Mouse (Mus musculus) embryonic facial prominence, embryonic 15.5 days (tissue): Measurements from ENCODE around the gene Atmin. TPM values are rescaled to one million over a fixed set of nuclear protein-coding genes. Genes with fewer than 3 reads are reported as not detected.

Source experiments
- ATAC-seq: fragments of 200-750 bp; cut with Nextera tagmentation; 2 replicates; pipeline ENCODE4 v1.8.0; 2017; ENCODE audit warnings: low read depth, moderate TSS enrichment; ENCODE audit not compliant: insufficient number of reproducible peaks, low FRiP score, low TSS enrichment
- H3K27ac ChIP-seq: fragments of 300-500 bp; sonication (generic); replicated peaks from 2 replicates; pipeline ENCODE4 v1.5.1; 2015; ENCODE audit warnings: mild to moderate bottlenecking, inconsistent platforms
- H3K27me3 ChIP-seq: fragments of 300-500 bp; sonication (generic); 2 replicates; pipeline ENCODE4 v1.6.1; 2015; ENCODE audit warnings: inconsistent platforms
- H3K36me3 ChIP-seq: fragments of 300-500 bp; sonication (generic); 2 replicates; pipeline ENCODE4 v1.6.1; 2015; ENCODE audit warnings: mild to moderate bottlenecking, inconsistent platforms
- H3K4me1 ChIP-seq: fragments of 300-500 bp; sonication (generic); 2 replicates; pipeline ENCODE4 v1.6.1; 2015; ENCODE audit warnings: inconsistent platforms
- H3K4me2 ChIP-seq: fragments of 300-500 bp; sonication (generic); replicated peaks from 2 replicates; pipeline ENCODE4 v1.6.1; 2015; ENCODE audit warnings: mild to moderate bottlenecking, inconsistent platforms
- H3K4me3 ChIP-seq: fragments of 300-500 bp; sonication (generic); replicated peaks from 2 replicates; pipeline ENCODE4 v1.5.1; 2015; ENCODE audit warnings: mild to moderate bottlenecking, inconsistent platforms
- H3K9ac ChIP-seq: fragments of 300-500 bp; sonication (generic); 2 replicates; pipeline ENCODE4 v1.6.1; 2015; ENCODE audit warnings: inconsistent platforms
- H3K9me3 ChIP-seq: fragments of 300-500 bp; sonication (generic); replicated peaks from 2 replicates; pipeline ENCODE4 v1.6.1; 2016; ENCODE audit warnings: inconsistent platforms
- WGBS: fragments of 180-500 bp; shearing (Covaris S2); methylation state at CpG from one replicate; pipeline ENCODE4 v1.1.7; 2015; 5-methylcytosine and 5-hydroxymethylcytosine counted together
- polyA plus RNA-seq: library from polyadenylated mRNA; unstranded; fragments of >200 nt; fragmentation: Nextera tagmentation; extraction: Ambion mirVana; gene quantifications from 2 replicates; pipeline ENCODE4 v1.2.1, GENCODE M21; 2015

Atmin gene
- polyA plus RNA-seq = 10.9 and 12.5 TPM in 2 replicates

GRCm38 (mm10) chr8:116943161-116943554 is at the start of gene Atmin:
TSS of gene Atmin (plus strand) at chr8:116943393.
- ATAC-seq = peak; percentile 88
- H3K4me1 ChIP-seq = peaks cover 13% of the 10 kb centered on the region
- H3K4me2 ChIP-seq = peak within 1 kb of the TSS; percentile 96
- peak within 1 kb of the TSS; percentile 44; the same call in 1 of the 2 replicates for H3K27ac ChIP-seq
- under 1% methylated on average over 40 of the region's 46 CpGs for whole genome bisulfite sequencing
- no peaks in the 10 kb centered on the region for H3K27me3 ChIP-seq
- no peaks in the 10 kb centered on the region for H3K9me3 ChIP-seq
- H3K4me3 ChIP-seq = peak within 1 kb of the TSS; percentile 95
- peak within 1 kb of the TSS; percentile 97 for H3K9ac ChIP-seq
- H3K36me3 ChIP-seq = 0 out of 2 replicates have a peak, but pooled peaks cover 1% of the 10 kb centered on the region

- no peaks in the 10 kb centered on the region for H3K9me3 ChIP-seq
- no peaks in the 10 kb centered on the region for H3K4me1 ChIP-seq
- 90% methylated on average over 11 of the region's 11 CpGs for WGBS
- H3K9ac ChIP-seq = no peak overlapping the region
- ATAC-seq = no peak
- no peak overlapping the region for H3K4me2 ChIP-seq
- no peak overlapping the region for H3K27ac ChIP-seq
- no peak overlapping the region for H3K4me3 ChIP-seq
- H3K36me3 ChIP-seq = peaks cover 17% of the 10 kb centered on the region
- no peaks in the 10 kb centered on the region for H3K27me3 ChIP-seq
Measured at GRCm38 (mm10) chr8:116893938-116894337, 49.3 kb upstream of the Atmin start.

- Histone ChIP-seq H3K4me3 (no peak overlapping the region), H3K9me3 (no peaks in the 10 kb centered on the region), H3K4me1 (no peaks in the 10 kb centered on the region), H3K27ac (no peak overlapping the region), H3K27me3 (no peaks in the 10 kb centered on the region), H3K9ac (no peak overlapping the region), H3K36me3 (peaks cover 9% of the 10 kb centered on the region), H3K4me2 (no peak overlapping the region)
- ATAC-seq = no peak
- WGBS = 92% methylated on average over 6 of the region's 6 CpGs
Measured at GRCm38 (mm10) chr8:116895521-116895920, 47.7 kb upstream of the Atmin start.

- Histone ChIP-seq H3K4me1 (no peaks in the 10 kb centered on the region), H3K27me3 (no peaks in the 10 kb centered on the region), H3K36me3 (peaks cover 11% of the 10 kb centered on the region; the same call in 1 of the 2 replicates), H3K9ac (no peak overlapping the region), H3K9me3 (no peaks in the 10 kb centered on the region), H3K27ac (no peak overlapping the region), H3K4me2 (no peak overlapping the region), H3K4me3 (no peak overlapping the region)
- 97% methylated on average over 4 of the region's 4 CpGs for WGBS
- no peak for ATAC-seq
Measured at GRCm38 (mm10) chr8:116904736-116905135, 38.5 kb upstream of the Atmin start.

GRCm38 (mm10) chr8:116905252-116905651 is 37.9 kb upstream of the Atmin start:
- Histone ChIP-seq H3K4me1 (no peaks in the 10 kb centered on the region), H3K4me3 (no peak overlapping the region), H3K4me2 (no peak overlapping the region), H3K27ac (no peak overlapping the region), H3K9ac (no peak overlapping the region), H3K9me3 (no peaks in the 10 kb centered on the region), H3K27me3 (no peaks in the 10 kb centered on the region), H3K36me3 (peaks cover 16% of the 10 kb centered on the region; the same call in 1 of the 2 replicates)
- 84% methylated on average over 4 of the region's 4 CpGs for WGBS
- no peak for ATAC-seq

- Histone ChIP-seq H3K27ac (no peak overlapping the region), H3K4me2 (no peak overlapping the region), H3K9ac (no peak overlapping the region), H3K27me3 (no peaks in the 10 kb centered on the region), H3K36me3 (peaks cover 21% of the 10 kb centered on the region; the same call in 1 of the 2 replicates), H3K4me1 (no peaks in the 10 kb centered on the region), H3K4me3 (no peak overlapping the region), H3K9me3 (no peaks in the 10 kb centered on the region)
- WGBS = 92% methylated on average over 4 of the region's 4 CpGs
- ATAC-seq = no peak
Measured at GRCm38 (mm10) chr8:116905836-116906235, 37.4 kb upstream of the Atmin start.

GRCm38 (mm10) chr8:116921005-116921336 is 22.2 kb upstream of the Atmin start:
- H3K4me3 ChIP-seq = peak overlapping the region; percentile 91
- peaks cover 17% of the 10 kb centered on the region for H3K4me1 ChIP-seq
- peaks cover 9% of the 10 kb centered on the region for H3K36me3 ChIP-seq
- H3K9ac ChIP-seq = peak overlapping the region; percentile 80
- under 1% methylated on average over 22 of the region's 22 CpGs for WGBS
- ATAC-seq = peak; percentile 63
- peak overlapping the region; percentile 67 for H3K4me2 ChIP-seq
- no peaks in the 10 kb centered on the region for H3K9me3 ChIP-seq
- no peaks in the 10 kb centered on the region for H3K27me3 ChIP-seq
- peak overlapping the region; percentile 90 for H3K27ac ChIP-seq

GRCm38 (mm10) chr8:116921337-116922059 is 21.7 kb upstream of the Atmin start, which contains the start of the genes Cmc2 and Cenpn:
TSS of gene Cmc2 (minus strand) at chr8:116921455.
TSS of gene Cenpn (plus strand) at chr8:116921730.
- WGBS = 0% methylated on average over 57 of the region's 57 CpGs
- peak within 1 kb of the TSS; percentile 91 for H3K4me3 ChIP-seq
- peaks cover 8% of the 10 kb centered on the region; the same call in 1 of the 2 replicates for H3K36me3 ChIP-seq
- H3K9me3 ChIP-seq = no peaks in the 10 kb centered on the region
- peak; percentile 93 for ATAC-seq
- H3K9ac ChIP-seq = peak within 1 kb of the TSS; percentile 80
- peaks cover 17% of the 10 kb centered on the region for H3K4me1 ChIP-seq
- peak within 1 kb of the TSS; percentile 90 for H3K27ac ChIP-seq
- peak within 1 kb of the TSS; percentile 67 for H3K4me2 ChIP-seq
- no peaks in the 10 kb centered on the region for H3K27me3 ChIP-seq

- WGBS = 27% methylated on average over 17 of the region's 17 CpGs
- H3K27ac ChIP-seq = peak overlapping the region; percentile 90
- H3K9ac ChIP-seq = peak overlapping the region; percentile 80
- peaks cover 17% of the 10 kb centered on the region for H3K4me1 ChIP-seq
- H3K27me3 ChIP-seq = no peaks in the 10 kb centered on the region
- H3K9me3 ChIP-seq = no peaks in the 10 kb centered on the region
- peak overlapping the region; percentile 67 for H3K4me2 ChIP-seq
- H3K36me3 ChIP-seq = peaks cover 12% of the 10 kb centered on the region; the same call in 1 of the 2 replicates
- no peak for ATAC-seq
- H3K4me3 ChIP-seq = peak overlapping the region; percentile 91
Measured at GRCm38 (mm10) chr8:116922060-116922757, 21.0 kb upstream of the Atmin start.

- Histone ChIP-seq H3K9me3 (no peaks in the 10 kb centered on the region), H3K27me3 (no peaks in the 10 kb centered on the region), H3K4me1 (peaks cover 17% of the 10 kb centered on the region), H3K9ac (no peak overlapping the region), H3K27ac (no peak overlapping the region), H3K36me3 (peaks cover 19% of the 10 kb centered on the region; the same call in 1 of the 2 replicates), H3K4me2 (no peak overlapping the region), H3K4me3 (no peak overlapping the region)
- 84% methylated on average over 8 of the region's 8 CpGs for WGBS
- no peak for ATAC-seq
Measured at GRCm38 (mm10) chr8:116923526-116923925, 19.7 kb upstream of the Atmin start.

GRCm38 (mm10) chr8:116927880-116928279 is 15.3 kb upstream of the Atmin start:
- no peak overlapping the region for H3K27ac ChIP-seq
- ATAC-seq = no peak
- no peaks in the 10 kb centered on the region for H3K4me1 ChIP-seq
- no peaks in the 10 kb centered on the region for H3K27me3 ChIP-seq
- H3K9me3 ChIP-seq = no peaks in the 10 kb centered on the region
- H3K4me3 ChIP-seq = no peak overlapping the region
- no peak overlapping the region for H3K9ac ChIP-seq
- H3K4me2 ChIP-seq = no peak overlapping the region
- WGBS = 82% methylated on average over 9 of the region's 9 CpGs
- H3K36me3 ChIP-seq = peaks cover 36% of the 10 kb centered on the region; the same call in 1 of the 2 replicates
